Mouse (Mus musculus) MEL (cell line): ENCODE results near the gene Ndufaf7. TPM values are rescaled to one million over a fixed set of nuclear protein-coding genes. Genes with fewer than 3 reads are reported as not detected.

ENCODE experiments used
- DNase-seq: peaks from one replicate; pipeline ENCODE4 v3.0.0; 2011; ENCODE audit warnings: low read depth, low spot score
- H3K27ac ChIP-seq: 2 replicates; pipeline ENCODE4 v1.5.1; 2012; ENCODE audit warnings: low read depth, mild to moderate bottlenecking, control low read depth, low read length, moderate library complexity; ENCODE audit not compliant: control insufficient read depth
- H3K27me3 ChIP-seq, 2 experiments: fragments of 150-350 bp in 1 of 2; sonication (generic) in 1 of 2; 2 replicates each; pipeline ENCODE4 v1.6.1; 2012; ENCODE audit warnings: low read length in 2 of 2, mild to moderate bottlenecking in 2 of 2, improper control_type of control experiment in 1 of 2, moderate library complexity in 1 of 2; ENCODE audit not compliant: insufficient read depth in 2 of 2, control insufficient read depth in 1 of 2
- H3K36me3 ChIP-seq, 2 experiments: 2 replicates each; pipeline ENCODE4 v1.6.1; 2012 to 2014; ENCODE audit warnings: low read length in 2 of 2, improper control_type of control experiment in 1 of 2, inconsistent platforms in 1 of 2, mild to moderate bottlenecking in 1 of 2; ENCODE audit not compliant: insufficient read depth in 2 of 2, control insufficient read depth in 1 of 2
- H3K4me1 ChIP-seq, 2 experiments: fragments of 150-350 bp in 1 of 2; sonication (generic) in 1 of 2; 2 replicates each; pipeline ENCODE4 v1.6.1; 2012; ENCODE audit warnings: low read length in 2 of 2, improper control_type of control experiment in 1 of 2, mild to moderate bottlenecking in 1 of 2; ENCODE audit not compliant: insufficient read depth in 2 of 2, control insufficient read depth in 1 of 2
- H3K4me3 ChIP-seq, 2 experiments: fragments of 150-350 bp in 1 of 2; sonication (generic) in 1 of 2; 2 replicates each; pipeline ENCODE4 v1.5.1; 2012; ENCODE audit warnings: low read depth in 2 of 2, low read length in 2 of 2, mild to moderate bottlenecking in 2 of 2, moderate library complexity in 2 of 2, control low read depth in 1 of 2, improper control_type of control experiment in 1 of 2; ENCODE audit not compliant: control insufficient read depth in 1 of 2, insufficient read depth in 1 of 2
- H3K79me2 ChIP-seq: 2 replicates; pipeline ENCODE4 v1.6.1; 2012; ENCODE audit warnings: mild to moderate bottlenecking, low read length, moderate library complexity; ENCODE audit not compliant: control insufficient read depth, poor library complexity, insufficient read depth
- H3K9ac ChIP-seq: 2 replicates; pipeline ENCODE4 v1.6.1; 2012; ENCODE audit warnings: low read depth, mild to moderate bottlenecking, control low read depth, low read length, moderate library complexity; ENCODE audit not compliant: control insufficient read depth, poor library complexity, severe bottlenecking
- H3K9me3 ChIP-seq: fragments of 150-350 bp; sonication (generic); replicated peaks from 2 replicates; pipeline ENCODE4 v1.6.1; 2012; ENCODE audit warnings: mild to moderate bottlenecking, low read length, improper control_type of control experiment, moderate library complexity; ENCODE audit not compliant: insufficient read depth
- CHD1 ChIP-seq: IDR thresholded peaks from 2 replicates; pipeline ENCODE4 v1.6.1; 2012; ENCODE audit warnings: low read depth, mild to moderate bottlenecking, inconsistent platforms, low read length, improper control_type of control experiment
- CHD2 ChIP-seq: IDR thresholded peaks from 2 replicates; pipeline ENCODE4 v1.6.1; 2011; ENCODE audit warnings: low read length, improper control_type of control experiment
- EP300 ChIP-seq, 2 experiments: IDR thresholded peaks; 2 replicates each; pipeline ENCODE4 v1.6.1; 2011; ENCODE audit warnings: improper control_type of control experiment in 2 of 2, low read length in 2 of 2, low read depth in 1 of 2, mild to moderate bottlenecking in 1 of 2
- GABPA ChIP-seq: IDR thresholded peaks from 2 replicates; pipeline ENCODE4 v1.6.1; 2012; ENCODE audit warnings: low read depth, mild to moderate bottlenecking, inconsistent platforms, low read length, improper control_type of control experiment, moderate library complexity
- JUND ChIP-seq: IDR thresholded peaks from 2 replicates; pipeline ENCODE4 v1.6.1; 2011; ENCODE audit warnings: low read depth, mild to moderate bottlenecking, improper control_type of control experiment, low read length
- MAFK ChIP-seq: IDR thresholded peaks from 2 replicates; pipeline ENCODE4 v1.6.1; 2011; ENCODE audit warnings: low read depth, mild to moderate bottlenecking, low read length, improper control_type of control experiment, borderline replicate concordance
- MAX ChIP-seq: IDR thresholded peaks from 2 replicates; pipeline ENCODE4 v1.6.1; 2011; ENCODE audit warnings: low read length, improper control_type of control experiment
- MAZ ChIP-seq: IDR thresholded peaks from 2 replicates; pipeline ENCODE4 v1.6.1; 2012; ENCODE audit warnings: low read depth, mild to moderate bottlenecking, inconsistent platforms, low read length, improper control_type of control experiment
- MYB ChIP-seq: IDR thresholded peaks from 2 replicates; pipeline ENCODE4 v1.6.1; 2011; ENCODE audit warnings: mild to moderate bottlenecking, low read depth, low read length, improper control_type of control experiment
- NELFE ChIP-seq: IDR thresholded peaks from 2 replicates; pipeline ENCODE4 v1.6.1; 2011; ENCODE audit warnings: low read depth, low read length, improper control_type of control experiment
- NRF1 ChIP-seq: IDR thresholded peaks from 2 replicates; pipeline ENCODE4 v1.6.1; 2014; ENCODE audit warnings: low read depth, mild to moderate bottlenecking, inconsistent platforms, low read length, improper control_type of control experiment, moderate library complexity; ENCODE audit not compliant: poor library complexity, insufficient read depth, severe bottlenecking
- POLR2A ChIP-seq, 2 experiments: IDR thresholded peaks; 2 replicates each; pipeline ENCODE4 v1.6.1; 2011 to 2012; ENCODE audit warnings: low read length in 2 of 2, mild to moderate bottlenecking in 2 of 2, control low read depth in 1 of 2, improper control_type of control experiment in 1 of 2, low read depth in 1 of 2, moderate library complexity in 1 of 2; ENCODE audit not compliant: control insufficient read depth in 1 of 2, insufficient read depth in 1 of 2, poor library complexity in 1 of 2
- POLR2AphosphoS2 ChIP-seq: IDR thresholded peaks from 2 replicates; pipeline ENCODE4 v1.6.1; 2011; ENCODE audit warnings: low read length, improper control_type of control experiment
- POLR2AphosphoS5 ChIP-seq: IDR thresholded peaks from 2 replicates; pipeline ENCODE4 v1.6.1; 2012; ENCODE audit warnings: low read depth, borderline replicate concordance, mild to moderate bottlenecking, inconsistent platforms, low read length, moderate library complexity, mixed read lengths
- RAD21 ChIP-seq: IDR thresholded peaks from 2 replicates; pipeline ENCODE4 v1.6.1; 2011; ENCODE audit warnings: mild to moderate bottlenecking, low read depth, low read length, improper control_type of control experiment
- RCOR1 ChIP-seq: IDR thresholded peaks from 2 replicates; pipeline ENCODE4 v1.6.1; 2012; ENCODE audit warnings: low read depth, mild to moderate bottlenecking, inconsistent platforms, low read length, improper control_type of control experiment
- TAL1 ChIP-seq: IDR thresholded peaks from 2 replicates; pipeline ENCODE4 v1.6.1; 2012; ENCODE audit warnings: mild to moderate bottlenecking, inconsistent platforms, low read length, moderate library complexity, mixed read lengths
- TCF12 ChIP-seq: IDR thresholded peaks from 2 replicates; pipeline ENCODE4 v1.6.1; 2014; ENCODE audit warnings: low read depth, mild to moderate bottlenecking, inconsistent platforms, low read length, improper control_type of control experiment, moderate library complexity
- UBTF ChIP-seq: IDR thresholded peaks from 2 replicates; pipeline ENCODE4 v1.6.1; 2012; ENCODE audit warnings: low read depth, mild to moderate bottlenecking, inconsistent platforms, low read length, improper control_type of control experiment, moderate library complexity, borderline replicate concordance; ENCODE audit not compliant: insufficient read depth
- USF1 ChIP-seq: IDR thresholded peaks from 2 replicates; pipeline ENCODE4 v1.6.1; 2014; ENCODE audit warnings: low read depth, mild to moderate bottlenecking, inconsistent platforms, low read length, improper control_type of control experiment, moderate library complexity
- ZC3H11A ChIP-seq: IDR thresholded peaks from 2 replicates; pipeline ENCODE4 v1.6.1; 2012; ENCODE audit warnings: low read depth, mild to moderate bottlenecking, inconsistent platforms, low read length, improper control_type of control experiment
- ZKSCAN1 ChIP-seq: IDR thresholded peaks from 2 replicates; pipeline ENCODE4 v1.6.1; 2012; ENCODE audit warnings: low read depth, mild to moderate bottlenecking, inconsistent platforms, low read length, improper control_type of control experiment, moderate library complexity
- polyA plus RNA-seq, 2 experiments: library from polyadenylated mRNA; stranded (reverse) in 1 of 2; unstranded in 1 of 2; fragments of >175 nt in 1 of 2; fragments of >200 nt in 1 of 2; gene quantifications; 2 replicates each; pipeline versions ENCODE4 v1.2.1 to v1.2.4; 2012; ENCODE audit warnings: low replicate concordance in 2 of 2, low read depth in 1 of 2; ENCODE audit not compliant: insufficient read length in 2 of 2, insufficient read depth in 1 of 2, missing spikeins in 1 of 2
- total RNA-seq: library from RNA; depleted of rRNA; stranded (reverse); fragments of 300-350 nt; gene quantifications from 2 replicates; pipeline ENCODE4 v1.2.3, GENCODE M21; 2012

Ndufaf7 gene
- total and polyA plus RNA-seq, 3 experiments, result 22.6 to 29.3 TPM; not detected in 1

GRCm38 (mm10) chr17:78953240-78953639 is 16.3 kb downstream of the Ndufaf7 start:
- no peak overlapping the region for H3K9ac ChIP-seq
- H3K27me3 ChIP-seq, result no peaks in the 10 kb centered on the region; a peak in 1 of 4 replicates
- no peaks in the 10 kb centered on the region for H3K36me3 ChIP-seq
- DNase-seq, result no peak
- no peaks in the 10 kb centered on the region for H3K9me3 ChIP-seq
- TF ChIP-seq JUND (no peak), POLR2AphosphoS2 (no peak), MAX (no peak), EP300 (IDR thresholded peaks at IDR 0.05; ENCODE audit: low read depth in 1 of 2, low read length in 2 of 2) (no peak), NELFE (no peak), MYB (no peak), MAFK (no peak), CHD1 (no peak), POLR2AphosphoS5 (no peak), ZC3H11A (no peak), GABPA (no peak), RAD21 (no peak), ZKSCAN1 (no peak), NRF1 (no peak)
- no peaks in the 10 kb centered on the region for H3K79me2 ChIP-seq
- no peaks in the 10 kb centered on the region for H3K4me1 ChIP-seq
- no peak overlapping the region for H3K4me3 ChIP-seq
- no peak overlapping the region for H3K27ac ChIP-seq

- H3K4me3 ChIP-seq, result no peak overlapping the region
- H3K79me2 ChIP-seq, result no peaks in the 10 kb centered on the region
- no peak overlapping the region for H3K9ac ChIP-seq
- no peaks in the 10 kb centered on the region; a peak in 1 of 4 replicates for H3K27me3 ChIP-seq
- no peak for DNase-seq
- no peaks in the 10 kb centered on the region for H3K36me3 ChIP-seq
- no peaks in the 10 kb centered on the region for H3K9me3 ChIP-seq
- H3K4me1 ChIP-seq, result no peaks in the 10 kb centered on the region
- no peak overlapping the region for H3K27ac ChIP-seq
- TF ChIP-seq MAZ, result no peak
- no peak for TF ChIP-seq TCF12
- no peak for TF ChIP-seq RCOR1
- no peak for TF ChIP-seq MAFK
- TF ChIP-seq NRF1, result no peak
- no peak for TF ChIP-seq UBTF
- no peak for TF ChIP-seq CHD1
- no peak for TF ChIP-seq NELFE
- TF ChIP-seq ZKSCAN1, result no peak
- no peak for TF ChIP-seq POLR2A (IDR thresholded peaks at IDR 0.05; ENCODE audit: control insufficient read depth in 1 of 2, insufficient read depth in 1 of 2, low read depth in 1 of 2, low read length in 2 of 2, poor library complexity in 1 of 2)
- TF ChIP-seq CHD2, result no peak
- no peak for TF ChIP-seq EP300 (IDR thresholded peaks at IDR 0.05; ENCODE audit: low read depth in 1 of 2, low read length in 2 of 2)
- TF ChIP-seq TAL1, result no peak
- no peak for TF ChIP-seq USF1
Observed at GRCm38 (mm10) chr17:78959473-78959872, 22.5 kb downstream of the Ndufaf7 start.
